Mouse (Mus musculus) ES-CJ7 (cell line): ENCODE measurements around the gene Cyfip2.
"Not testable (repeated sequence)": the region's sequence is repeated elsewhere in the genome, so short reads cannot be mapped to it uniquely, and the experiment has no call there.

Experiments used
- DNase-seq: peaks from one replicate; pipeline ENCODE4 v3.0.0; 2011; ENCODE audit warnings: low read depth, low spot score

Cyfip2 gene

DNA sequence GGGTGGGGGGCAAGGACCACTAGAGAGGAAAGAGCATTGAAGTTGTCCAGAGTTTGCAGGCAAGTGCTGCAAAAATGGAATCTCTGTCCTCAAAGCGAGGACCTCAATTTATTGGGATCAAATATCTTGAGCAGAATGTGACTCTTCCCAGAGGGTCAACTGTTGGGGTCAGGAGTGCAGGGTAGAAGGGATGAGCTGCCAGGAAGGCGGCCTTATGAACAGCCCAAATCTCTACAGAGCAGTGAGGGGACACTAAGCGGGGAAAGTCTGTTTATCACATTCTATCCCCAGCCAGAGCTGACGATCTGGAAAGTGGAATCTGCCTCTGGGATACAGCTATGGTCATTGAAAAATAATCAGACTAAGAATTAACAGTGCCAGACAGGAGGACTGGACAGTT is 118.5 kb downstream of the Cyfip2 start:
- DNase-seq = no peak

DNA sequence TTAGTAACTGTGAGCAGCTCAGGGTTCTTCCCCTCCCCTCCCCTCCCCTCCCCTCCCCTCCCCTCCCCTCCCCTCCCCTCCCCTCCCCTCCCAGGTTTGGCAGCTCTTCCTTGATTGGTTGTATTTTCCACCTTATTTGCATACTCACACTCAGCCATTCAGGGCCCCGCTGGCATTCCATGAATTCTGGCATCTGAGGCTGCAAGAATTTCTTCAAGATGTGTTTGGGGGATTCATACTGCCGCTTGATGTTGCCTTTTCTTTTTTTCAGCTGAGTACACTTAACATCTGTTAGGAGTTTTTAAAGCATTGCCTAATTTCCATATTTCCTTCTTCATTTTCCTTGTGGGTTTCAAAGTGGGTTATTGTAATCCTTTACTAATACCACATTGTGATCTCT is 124.4 kb downstream of the Cyfip2 start:
- no peak for DNase-seq

DNA sequence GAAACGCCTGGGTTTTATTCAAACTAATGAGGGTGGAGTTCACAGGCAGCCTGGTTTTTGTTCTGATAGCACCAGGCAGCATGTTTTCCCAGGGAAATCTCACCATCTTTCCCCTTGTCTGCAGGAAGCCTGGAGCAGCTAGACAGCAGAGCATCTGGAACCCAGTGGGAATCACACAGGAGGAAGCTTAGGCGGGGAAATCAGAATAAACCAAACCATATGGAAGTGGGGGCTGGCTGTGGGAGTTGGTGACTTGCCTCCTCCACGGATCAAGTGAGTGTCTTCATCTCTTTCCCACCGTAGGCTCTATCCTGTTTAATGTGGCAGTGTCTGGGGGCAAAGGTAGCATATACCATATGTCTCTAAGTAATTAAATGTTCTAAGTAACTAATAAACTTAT is 127.2 kb downstream of the Cyfip2 start:
- DNase-seq = no peak

DNA sequence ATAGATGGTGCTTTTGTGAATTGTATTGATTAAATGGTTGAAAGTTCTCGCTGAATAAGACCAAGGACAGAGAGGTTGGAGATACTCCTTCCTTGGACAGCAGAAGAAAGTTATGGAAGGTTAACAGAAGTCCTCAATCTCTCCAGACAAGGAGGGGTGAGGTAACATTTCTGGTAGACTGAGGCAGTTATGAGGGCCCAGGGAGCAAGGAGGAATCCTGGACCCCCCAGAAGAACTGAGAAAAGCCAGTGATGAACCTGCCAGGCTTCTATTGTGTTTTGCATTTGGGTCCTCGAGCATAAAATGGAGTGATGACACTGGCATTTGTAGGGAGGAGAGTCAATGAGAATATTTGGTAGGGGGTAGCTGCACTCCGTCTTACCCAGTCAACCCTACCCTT is 127.7 kb downstream of the Cyfip2 start:
- DNase-seq = no peak

DNA sequence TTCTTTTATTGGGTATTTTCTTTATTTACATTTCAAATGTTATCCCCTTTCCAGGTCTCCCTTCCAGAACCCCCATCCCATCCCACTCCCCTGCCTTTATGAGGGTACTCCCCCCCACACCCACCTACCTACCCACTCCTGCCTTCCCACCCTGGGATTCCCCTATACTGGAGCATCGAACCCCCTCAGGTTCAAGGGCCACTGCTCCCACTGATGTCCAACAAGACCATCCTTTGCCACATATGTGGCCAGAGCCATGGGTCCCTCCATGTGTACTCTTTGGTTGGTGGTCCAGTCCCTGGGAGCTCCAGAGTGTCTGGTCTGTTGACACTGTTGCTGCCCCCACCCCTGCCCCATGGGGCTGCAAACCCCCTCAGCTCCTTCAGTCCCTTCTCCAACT is 130.6 kb downstream of the Cyfip2 start:
- DNase-seq = not testable (repeated sequence)

DNA sequence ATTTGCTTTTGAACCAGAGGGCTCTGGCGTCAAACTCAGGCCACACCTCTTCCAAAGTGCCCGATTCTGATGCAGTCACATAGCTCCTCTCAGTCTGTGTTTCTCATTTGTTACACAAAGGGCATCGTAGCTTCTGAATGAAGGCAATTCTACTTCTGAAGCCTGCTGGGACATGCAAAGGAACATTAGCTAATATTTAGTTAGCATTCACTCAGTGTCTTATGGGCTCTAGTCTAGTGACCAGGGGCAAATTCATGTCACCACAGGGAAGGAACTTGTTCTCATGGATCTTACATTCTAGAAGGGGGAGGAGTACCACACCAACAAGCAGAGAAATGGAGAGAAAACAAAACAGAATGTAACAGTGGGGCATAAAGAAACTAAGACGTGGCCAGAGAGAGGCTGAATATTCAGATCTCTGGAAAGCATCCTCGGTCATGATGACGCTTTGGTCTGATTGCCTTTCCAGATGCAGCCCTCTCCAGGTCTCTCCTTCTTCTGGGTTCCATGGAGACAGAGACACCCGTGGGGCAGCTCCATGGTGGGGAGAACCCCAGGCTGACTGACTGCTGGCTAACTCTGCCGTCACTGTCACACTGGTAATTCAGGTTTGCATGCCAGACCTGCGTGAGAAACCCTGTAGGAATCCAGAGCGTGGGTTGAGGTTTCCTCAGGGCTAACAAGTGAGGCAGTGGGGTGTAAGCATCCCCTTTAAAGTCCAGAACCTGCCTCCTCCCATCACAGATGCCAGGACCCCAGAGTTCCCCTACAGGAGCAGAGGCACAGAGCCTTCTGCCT is 135.2 kb downstream of the Cyfip2 start:
- no peak for DNase-seq

DNA sequence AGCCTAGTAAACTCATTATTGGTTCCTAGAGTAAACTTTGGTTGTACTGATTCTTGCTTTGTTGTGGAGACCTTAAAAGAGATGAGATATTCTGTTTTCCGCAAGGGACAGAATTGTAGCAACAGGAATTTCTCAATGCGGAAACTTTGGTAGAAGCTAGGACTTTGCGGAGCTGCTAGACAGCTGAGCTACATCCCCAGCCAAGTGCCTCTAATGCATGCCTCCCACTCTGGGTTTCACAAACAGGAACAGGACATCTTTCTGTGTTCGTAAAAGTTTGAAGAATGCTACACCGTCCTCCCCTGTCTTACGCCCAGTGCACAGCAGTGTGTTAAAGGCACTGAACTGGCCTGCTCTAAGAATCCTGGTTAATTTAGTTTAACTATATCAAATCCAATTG is 136.5 kb downstream of the Cyfip2 start:
- DNase-seq = no peak

DNA sequence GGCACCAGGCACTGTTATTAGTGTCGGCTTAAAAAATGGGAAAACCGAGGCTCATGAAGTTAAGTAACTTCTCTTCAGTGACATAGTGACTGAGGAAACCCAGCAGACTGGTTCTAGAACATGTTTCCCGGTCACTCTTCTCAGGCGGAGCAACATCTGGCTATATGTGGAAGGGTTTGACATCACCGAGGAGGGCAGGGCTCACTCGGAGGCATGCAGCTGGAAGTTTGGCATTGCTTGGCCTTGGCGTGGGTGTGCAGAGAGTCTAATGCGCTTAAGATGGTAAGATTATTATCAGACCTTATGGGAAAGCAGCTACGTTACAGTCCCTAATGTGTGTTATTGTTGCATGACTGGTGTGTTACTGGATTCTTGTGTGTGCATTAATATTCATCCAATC is 140.5 kb downstream of the Cyfip2 start:
- DNase-seq = no peak

DNA sequence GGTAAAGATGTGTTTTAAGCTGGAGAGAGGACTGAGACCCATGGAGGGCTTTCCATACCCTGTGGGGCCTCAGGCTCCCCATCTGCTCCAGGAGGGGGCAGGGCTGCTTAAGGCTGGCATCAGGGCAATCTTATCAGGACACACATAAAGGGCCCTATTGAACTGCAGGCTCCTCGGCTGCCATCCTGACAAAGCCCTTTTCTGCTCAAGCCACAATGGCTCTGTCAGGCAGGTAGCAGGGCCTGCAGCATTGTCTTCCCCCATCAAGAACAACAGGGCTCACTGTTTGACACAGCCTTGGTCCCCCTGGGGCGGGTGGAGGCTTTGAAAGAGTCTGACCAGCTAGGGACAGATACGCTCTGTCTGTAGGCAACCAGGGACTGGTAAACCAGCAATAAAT is 142.8 kb downstream of the Cyfip2 start:
- no peak for DNase-seq

DNA sequence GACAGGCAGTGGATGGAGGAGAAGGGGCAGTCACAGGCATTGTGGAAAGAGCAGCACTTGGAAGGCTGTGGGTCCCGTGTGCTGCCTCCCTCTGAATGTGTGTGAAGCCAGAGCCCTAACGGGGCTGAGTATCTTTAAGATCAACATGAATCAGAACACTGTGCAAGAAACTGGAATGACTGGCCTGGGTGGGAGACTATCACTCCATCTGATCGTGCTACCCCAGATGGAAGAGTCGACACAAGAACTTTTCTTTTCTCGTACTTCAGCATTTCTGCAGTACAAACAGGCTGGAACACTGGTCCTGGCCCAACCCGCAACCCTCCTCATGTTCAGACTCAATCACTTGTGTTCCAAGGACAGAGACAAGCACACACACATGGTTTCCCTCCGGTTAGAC is 144.2 kb downstream of the Cyfip2 start:
- DNase-seq = no peak

DNA sequence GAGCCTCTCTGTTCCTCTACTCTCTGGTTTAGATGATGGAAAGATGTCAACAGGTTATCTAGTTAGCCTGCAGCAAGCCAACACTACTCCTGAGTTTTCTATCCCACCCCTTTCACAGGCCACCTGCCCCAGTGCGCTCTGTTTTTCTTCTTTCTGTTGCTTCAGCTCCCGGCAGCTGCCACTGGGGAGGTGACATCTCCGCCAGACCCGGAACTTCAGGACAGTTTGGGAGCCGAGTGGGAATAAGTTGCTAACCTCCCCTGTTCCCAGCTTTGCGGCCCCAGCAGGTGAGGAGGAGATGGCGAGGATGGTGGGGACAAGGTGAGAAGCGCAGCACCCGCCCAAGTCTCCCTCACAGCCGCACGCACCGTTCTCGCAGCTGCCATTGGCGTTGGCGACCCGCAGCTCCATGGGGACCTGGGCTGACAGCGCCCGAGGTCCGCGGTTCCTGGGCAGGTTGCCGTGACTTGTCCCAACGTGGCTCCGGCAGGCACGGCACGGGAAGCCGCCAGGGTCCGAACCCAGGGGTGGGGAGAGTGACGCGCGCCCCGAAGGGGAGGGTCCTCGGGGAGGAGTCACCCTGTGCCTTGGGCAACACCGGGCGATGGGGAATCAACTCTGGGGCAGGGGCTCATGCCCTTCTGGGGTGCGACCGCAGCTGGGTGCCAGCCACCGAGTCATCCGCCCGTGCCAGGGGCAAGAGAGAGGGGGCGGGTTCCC is 146.6 kb downstream of the Cyfip2 start, which contains the start of gene Nipal4:
Nipal4 (minus strand) TSS at position 643 of the 720 bp plus-strand sequence.
- peak; percentile 14 for DNase-seq

DNA sequence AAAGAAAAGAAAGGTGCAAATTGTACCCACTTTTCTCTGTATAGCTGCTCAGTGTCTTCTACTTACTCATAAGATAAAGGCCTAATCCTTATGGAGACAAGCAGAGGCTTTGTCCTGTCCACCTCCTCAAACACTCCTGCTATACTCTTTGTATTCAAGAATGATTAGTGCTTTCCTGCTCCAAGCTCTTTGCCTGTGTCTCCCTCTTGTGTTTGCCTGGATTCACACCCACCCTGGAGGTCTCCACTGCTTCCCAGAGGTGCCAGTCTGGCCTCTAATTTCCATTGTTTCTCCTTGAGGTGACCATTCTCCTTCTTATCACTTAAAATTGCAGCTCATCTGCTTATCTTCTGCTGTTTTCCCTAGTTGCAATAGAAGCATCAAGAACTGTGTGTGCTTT is 155.2 kb downstream of the Cyfip2 start:
- peak; percentile 16 for DNase-seq

DNA sequence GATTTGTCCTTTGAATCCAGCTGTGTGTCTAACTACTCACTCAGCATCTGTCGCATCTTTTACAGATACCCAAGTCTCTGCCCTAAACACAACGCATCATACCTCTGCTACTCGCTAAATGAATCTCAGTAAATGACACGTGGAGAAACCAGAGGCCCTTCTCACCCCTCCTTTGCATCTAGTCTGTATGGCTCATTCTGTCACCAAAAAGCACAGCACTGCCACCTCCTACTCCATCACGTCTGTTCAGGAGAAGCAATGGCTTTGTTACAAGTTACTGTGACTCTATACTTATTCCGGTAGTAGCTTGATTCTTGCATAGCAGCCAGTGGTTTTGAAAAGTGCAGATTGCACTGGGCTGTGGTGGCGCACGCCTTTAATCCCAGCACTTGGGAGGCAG is 155.7 kb downstream of the Cyfip2 start:
- no peak for DNase-seq

DNA sequence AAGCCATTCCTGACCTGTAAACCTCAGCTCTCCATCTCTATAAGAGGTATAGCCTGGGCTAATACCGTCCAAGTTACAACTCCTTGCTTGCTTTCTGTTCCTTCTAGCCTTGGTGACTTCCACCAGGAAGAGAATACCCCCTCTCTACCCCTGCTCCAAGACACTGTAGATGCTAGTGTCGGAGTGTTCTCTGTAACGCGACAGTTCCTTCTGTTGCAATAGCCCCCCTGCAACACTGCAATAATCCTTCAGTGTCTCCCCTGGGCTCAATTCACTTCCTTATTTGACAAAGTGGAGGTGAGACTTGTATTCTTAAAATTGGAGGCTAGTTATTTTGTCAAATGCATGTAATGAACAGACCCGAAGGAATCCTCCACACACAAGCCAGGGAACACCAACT is 166.0 kb downstream of the Cyfip2 start:
- no peak for DNase-seq

DNA sequence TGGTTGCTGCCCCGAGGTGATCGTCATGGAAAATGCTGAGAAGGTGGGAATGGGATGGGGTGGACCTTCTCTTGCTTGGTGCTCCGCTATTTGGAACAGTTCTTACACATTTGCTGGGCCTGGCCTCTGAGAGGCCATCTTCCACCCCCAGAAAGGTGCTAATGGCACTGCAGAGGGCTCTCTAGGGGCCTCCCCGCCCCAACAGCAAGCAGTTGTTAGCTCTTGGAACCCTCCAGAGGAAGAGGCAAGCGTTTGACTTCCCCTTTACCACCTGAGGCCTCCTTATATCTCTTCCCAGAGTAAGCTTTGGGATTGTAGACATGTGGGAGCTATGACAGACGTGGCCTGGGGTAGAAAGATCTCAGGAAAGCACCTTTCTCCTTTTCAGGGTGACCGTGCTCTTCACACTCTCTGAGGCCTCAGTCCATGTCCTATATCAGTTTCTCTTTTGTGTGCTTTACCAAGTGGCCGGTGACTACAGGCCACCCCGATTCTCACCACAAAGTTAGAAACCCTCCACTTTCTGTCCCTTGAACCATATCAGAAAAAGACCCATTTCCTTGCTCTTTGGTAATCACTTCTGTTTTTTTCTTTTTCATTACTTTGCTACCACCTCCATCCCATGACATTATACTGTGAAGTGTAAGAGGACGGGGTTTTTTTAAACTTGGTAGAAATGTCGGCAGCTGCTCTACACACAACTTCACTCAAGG is 167.3 kb downstream of the Cyfip2 start:
- DNase-seq = no peak
